Mouse (Mus musculus) right cerebral cortex, postnatal 14 days (tissue): ENCODE results near the gene Pradc1.
A peak's percentile ranks its signal among the peaks of the same experiment; 100 is the strongest.
"Not testable (repeated sequence)": the region's sequence is repeated elsewhere in the genome, so short reads cannot be mapped to it uniquely, and the experiment has no call there.

ENCODE experiments used
- DNase-seq: peaks from one replicate; pipeline ENCODE4 v3.0.0; 2022

Gene Pradc1

DNA sequence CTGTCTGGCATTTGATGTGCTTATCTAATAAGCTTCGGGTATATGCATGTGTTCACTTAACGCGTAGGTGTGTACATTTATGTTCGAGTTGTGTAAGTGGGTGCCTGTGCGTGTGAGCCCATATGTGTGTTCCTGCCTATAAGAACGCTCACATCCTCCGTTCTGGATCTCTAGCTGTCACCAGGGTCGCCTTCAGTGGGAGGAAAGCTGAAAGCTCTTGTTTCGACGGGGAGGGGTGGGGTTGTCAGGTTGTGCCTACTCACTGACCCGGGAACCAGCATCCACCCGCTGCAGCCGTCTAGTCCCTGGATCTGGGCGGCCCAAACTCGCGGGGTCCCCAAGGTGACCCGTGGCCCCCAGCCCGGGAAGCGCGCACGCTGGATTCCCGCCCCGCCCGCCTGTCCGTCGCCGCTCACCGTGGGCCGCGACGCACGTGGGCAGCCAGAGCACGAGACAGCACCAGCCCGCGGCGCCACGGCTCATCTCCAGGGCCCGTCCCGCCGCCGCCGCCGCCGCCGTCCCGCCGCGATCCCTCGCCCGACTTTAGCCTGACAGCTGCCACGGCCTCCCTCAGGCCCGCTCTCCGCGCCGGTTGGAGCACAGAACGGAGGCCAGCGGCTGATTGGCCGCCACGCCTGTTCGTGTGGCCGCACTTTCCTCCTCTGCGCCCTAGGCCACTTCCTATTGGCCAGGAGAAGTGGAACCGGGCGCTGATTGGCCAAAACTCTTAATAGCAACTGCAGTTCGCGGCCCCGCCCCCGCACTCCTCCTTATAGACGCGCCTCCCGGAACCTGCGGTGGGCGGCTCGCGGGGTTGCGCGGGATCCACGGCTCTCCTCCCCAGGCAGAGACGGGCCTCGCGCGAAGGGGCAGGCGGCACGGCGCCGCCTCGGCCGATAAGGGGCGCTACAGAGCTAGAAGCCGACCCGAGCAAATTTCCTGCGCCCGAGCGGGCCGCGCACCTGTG, 790 bp downstream of the Pradc1 start, which contains the start of gene Cct7:
Gene Cct7 (plus strand): TSS at position 818 of the 967 bp plus-strand sequence.
- peak; percentile 100 for DNase-seq

DNA sequence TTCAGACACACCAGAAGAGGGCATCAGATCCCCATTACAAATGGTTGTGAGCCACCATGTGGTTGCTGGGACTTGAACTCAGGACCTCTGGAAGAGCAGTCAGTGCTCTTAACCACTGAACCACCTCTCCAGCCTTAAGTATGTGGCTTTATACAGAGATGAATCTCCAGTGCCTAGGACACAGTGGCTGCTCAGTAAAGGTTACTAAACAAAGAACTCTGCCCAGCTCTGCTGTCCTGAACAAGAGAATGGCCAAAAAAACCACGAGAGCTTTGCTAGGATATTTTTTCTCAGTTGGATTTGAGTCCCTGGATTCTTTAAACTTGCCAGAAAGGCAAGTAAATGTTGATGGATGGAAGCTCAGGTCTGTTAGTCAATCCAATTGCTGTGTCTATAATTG, 1.6 kb downstream of the Pradc1 start:
- not testable (repeated sequence) for DNase-seq

DNA sequence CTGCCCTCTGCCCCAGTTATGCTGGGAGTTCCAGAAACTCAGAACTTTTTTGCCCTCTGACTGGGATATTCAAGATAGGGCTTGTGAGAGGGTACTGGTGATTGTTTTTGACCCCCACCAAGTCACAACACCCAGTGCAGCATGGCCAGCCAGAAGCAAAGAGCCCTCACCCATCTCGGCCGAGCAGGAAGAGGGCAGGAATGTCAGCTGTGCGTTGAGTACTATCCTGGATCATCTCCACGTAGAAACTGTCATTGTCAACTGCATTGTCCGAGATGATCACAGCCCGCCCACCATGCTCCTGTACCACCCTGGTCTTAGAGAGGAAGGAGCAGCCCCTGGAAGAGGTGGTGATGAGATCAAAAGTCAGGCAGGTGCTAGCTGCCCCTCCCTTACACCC, 4.4 kb downstream of the Pradc1 start:
- no peak for DNase-seq

DNA sequence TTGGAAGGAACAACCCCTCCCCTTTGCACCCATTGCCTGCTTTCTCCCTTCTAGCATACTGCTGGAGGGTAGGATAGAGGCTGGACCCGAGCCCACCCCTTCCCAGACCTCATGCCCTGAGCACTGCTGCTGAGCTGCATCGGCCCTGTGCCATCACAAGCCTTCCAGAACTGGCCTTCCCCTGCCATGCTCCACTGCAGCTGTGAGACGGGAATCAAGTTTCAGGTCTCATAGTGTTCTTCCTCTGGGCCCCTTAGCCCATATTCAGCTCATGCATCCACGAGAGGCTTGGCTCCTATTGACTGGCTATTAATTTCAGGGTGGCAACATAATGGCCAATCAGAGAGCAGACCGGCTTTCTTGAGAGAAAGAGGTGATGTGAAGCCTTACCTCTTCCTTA, 6.5 kb downstream of the Pradc1 start:
- no peak for DNase-seq

DNA sequence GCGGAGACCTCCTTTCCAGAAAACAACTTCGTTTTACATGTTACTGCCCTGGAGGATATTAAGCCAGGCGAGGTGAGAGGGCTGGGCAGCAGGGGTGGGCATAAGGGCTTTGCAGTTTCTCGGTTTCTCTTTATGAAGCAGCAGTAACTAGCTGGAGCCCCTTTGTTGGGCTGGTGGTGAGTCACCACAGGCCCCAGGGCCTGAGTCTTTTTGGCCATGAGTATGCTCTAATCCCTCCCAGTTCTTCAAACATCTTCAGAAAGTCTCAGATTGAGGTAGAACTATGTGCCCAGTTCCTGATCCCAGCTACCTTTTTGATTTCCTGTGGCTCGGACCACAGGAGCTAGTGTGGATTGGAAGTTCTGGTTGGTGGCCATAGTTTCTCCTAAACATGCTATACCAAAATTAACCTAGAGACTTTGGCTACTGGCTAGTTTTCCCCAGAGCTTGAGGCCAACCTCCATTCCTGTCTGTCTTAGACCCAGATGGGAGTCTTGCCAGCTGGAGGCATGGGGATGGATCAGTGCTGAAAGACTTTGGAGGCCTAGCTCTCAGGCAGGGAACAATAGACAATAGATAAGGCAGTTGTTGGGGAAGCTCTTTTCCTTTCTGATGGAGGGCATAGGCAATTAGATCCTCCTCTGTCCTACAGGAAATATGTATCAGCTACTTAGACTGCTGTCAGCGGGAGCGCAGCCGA, 7.4 kb downstream of the Pradc1 start:
- no peak for DNase-seq

DNA sequence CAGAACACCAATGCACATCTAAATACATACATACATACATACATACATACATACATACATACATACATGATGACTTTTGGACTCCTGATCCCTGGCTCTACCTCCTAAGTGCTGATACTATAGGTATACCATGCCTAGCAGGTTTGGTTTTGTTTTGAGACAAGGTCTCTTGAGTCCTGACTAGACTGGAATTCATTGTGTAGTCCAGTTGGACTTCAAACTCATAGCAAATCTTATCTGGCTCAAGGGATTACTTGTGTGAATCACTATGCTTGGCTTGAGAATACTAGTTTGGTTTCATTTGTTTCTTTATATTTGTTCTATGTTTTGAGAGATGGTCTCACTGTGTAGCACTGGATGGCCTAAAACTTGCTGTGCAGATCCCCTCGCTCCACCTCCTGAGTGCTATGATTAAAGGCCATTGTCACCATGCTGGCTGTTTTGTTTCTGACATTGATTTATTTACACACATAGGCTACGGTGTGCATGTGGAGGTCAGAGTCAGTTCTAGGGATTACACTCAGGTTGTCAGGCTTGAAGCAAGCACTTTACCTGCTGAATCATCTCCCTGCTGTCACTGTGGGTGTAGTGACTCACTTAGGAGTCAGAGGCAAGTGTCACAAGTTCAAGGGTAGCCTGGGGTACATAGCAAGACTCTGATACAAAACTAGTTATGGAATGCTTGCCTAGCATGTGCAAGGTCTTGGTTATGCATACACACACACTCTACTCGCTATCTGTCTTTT, 8.1 kb downstream of the Pradc1 start:
- no peak for DNase-seq

DNA sequence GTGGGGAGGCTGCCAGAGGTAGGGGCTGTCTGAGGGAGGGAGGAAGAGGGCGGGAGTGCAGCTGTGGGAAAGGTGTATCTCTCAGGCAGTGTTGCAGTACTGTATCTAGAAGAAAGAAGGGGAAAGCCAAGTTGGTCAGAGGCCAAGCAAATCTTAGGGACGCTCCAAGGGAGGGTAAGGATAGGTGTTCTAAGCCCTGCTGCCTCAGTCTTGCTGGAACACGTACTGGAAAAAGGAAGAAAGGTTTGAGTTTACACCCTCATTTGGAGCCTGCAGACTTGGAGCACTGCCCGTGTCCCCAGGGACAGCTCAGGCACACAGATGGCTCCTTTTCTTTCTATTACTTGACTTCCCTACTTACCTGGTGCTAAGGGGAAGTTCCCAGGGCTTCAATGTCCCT, 10.6 kb downstream of the Pradc1 start:
- no peak for DNase-seq

DNA sequence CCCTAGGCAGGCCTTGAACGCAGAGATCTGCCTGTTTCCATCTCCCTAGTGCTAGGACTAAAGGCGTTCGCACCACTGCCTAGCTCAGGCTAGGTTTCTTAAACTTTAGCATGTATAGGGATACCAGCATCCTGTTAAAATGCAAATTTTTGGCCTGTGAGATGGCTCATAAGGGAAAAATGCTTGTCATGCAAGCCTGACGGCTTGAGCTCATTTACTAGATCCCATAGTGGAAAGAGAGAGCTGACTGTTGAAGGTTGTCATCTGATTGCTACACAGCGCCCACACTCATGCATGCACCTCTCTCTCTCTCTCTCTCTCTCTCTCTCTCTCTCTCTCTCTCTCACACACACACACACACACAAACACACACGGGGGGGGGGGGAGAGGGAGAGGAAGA, 15.1 kb downstream of the Pradc1 start:
- no peak for DNase-seq

DNA sequence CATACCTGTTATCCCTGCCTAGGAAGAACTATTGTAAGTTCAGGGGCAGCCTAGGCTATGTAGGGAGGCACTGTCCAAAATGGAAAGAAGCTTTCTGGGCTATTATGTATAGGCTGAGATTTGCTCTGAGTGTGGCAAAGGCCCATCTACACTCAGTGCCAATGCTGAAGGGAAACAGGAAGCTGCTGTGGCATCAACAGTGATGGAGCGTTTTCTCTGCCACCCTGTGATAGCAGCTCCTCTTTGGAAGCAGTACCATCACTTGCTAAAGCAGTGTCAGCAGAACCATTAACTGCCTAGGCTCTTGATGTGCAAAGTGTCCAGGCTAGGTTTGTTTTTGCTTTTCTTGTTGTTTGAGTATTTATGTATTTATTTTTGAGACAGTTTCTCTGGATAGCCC, 15.6 kb downstream of the Pradc1 start:
- DNase-seq: no peak

DNA sequence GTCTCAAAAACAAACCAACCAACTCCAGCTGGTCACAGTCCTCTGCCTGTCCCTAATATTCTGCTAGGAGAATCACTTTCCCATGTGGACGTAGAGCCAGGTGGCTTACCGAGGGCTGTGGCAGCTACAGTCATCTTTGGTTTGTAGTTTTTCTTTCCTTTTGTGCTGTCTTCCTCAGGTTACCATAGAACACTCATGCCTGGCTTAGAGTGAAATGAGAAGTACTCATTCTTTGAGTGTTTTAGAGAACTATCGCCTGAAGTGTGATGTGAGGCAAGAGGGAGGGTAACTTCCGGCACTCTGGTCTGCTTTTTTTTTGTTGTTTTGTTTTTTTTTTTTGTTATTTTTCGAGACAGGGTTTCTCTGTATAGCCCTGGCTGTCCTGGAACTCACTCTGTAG, 17.9 kb downstream of the Pradc1 start:
- DNase-seq: no peak

DNA sequence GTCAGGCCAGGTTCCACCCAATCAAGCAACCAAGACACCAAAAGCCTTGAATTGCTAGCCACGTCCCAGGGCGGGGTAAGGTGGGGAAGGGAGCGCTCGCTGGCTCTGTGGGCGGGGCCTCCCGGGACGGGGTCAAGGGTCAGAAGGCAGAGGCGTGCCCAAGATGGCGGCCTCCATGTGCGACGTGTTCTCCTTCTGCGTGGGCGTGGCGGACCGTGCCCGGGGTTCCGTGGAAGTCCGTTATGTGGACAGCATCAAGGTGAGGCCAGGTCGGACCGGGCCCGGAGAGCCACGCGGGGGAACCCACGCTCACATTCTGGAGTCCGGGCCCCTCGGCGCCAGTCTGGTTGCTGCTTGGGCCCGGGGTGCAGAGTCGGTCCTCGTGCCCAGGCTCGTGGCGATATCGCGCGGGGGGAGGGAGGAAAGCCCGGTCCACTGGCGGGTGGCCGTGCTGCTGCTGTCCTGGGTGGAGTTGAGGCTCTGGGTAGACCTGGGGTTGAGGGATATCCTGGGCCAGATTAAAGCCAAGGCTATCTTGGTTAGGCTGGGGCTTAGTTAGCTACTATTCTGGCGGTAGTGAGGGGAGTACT, 19.8 kb downstream of the Pradc1 start, which contains the start of gene Smyd5:
Gene Smyd5 (plus strand): TSS at position 148 of the 590 bp plus-strand sequence.
- DNase-seq: peak; percentile 86

DNA sequence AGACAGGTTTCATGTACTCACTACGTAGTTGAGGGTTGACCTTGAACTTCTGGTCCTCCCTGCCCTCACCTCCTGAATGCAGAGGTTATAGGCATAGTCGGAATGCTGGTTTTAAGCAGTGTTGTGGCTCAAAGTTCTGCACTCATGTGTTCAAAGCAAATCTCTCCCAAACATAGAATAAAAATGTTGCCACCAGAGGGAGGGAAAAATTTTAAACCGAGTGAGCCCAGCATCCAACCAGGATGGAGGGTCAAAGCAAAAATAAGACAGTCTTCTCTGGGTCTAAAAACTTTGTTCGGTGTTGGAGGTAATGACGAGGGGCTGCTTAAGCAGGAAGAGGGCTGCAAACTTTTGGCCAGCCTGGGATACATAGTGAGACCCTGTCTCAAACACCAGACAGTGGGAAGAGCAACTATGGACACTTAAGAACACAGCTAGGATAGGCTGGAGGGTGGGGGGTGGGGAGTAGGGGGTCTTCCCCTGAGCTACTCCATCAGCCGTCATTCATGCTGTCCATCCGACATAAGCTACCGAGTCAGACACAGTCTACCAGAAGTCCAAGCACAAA, 20.4 kb downstream of the Pradc1 start:
- DNase-seq: no peak

DNA sequence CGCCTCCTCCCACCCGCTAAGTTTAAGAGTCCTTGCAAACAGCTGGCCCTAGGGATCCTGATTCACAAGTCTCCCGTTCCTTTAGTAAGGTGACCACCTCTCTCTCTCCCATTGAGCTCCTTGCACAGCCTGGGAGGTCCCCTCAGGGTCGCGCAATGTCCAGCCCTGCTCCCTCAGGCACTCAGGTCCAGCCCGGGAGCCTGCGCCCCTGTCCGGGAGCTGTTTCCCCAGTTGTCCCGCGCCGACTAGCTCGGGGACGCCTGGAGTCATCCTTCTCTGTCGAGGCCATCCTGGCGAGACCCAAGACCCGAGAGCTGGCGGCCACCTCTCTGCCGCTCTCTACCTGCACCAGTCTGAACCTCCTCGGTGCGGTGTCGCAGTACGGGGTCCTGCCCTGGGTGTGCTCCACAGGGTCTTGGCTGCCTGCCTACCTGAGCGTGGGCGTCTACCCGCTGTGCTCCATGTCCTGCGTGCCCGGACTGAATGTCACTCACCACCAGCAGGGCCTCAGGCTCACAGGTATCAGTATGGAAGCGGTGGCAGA, 27.9 kb downstream of the Pradc1 start, which contains the start of gene Noto:
Gene Noto (plus strand): TSS at position 51 of the 544 bp plus-strand sequence.
- DNase-seq: no peak

DNA sequence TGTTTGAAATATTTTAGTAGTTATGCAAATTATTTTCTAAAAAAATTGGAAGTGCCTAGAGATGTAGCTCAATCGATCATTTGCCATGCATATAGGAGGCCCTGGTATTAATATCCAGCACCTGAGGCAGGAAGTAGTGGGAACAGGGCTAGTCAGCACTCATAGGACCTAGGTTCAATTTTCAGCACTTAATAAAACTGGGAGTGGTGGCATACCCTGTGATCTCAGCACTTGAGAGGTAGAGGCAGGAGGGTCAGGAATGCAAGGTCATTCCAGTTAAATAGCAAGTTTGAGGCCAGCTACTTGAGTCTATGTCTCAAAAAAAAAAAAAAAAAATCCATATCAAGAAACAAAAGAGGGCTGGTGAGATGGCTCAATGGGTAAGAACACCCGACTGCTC, 32.6 kb downstream of the Pradc1 start:
- DNase-seq: no peak

DNA sequence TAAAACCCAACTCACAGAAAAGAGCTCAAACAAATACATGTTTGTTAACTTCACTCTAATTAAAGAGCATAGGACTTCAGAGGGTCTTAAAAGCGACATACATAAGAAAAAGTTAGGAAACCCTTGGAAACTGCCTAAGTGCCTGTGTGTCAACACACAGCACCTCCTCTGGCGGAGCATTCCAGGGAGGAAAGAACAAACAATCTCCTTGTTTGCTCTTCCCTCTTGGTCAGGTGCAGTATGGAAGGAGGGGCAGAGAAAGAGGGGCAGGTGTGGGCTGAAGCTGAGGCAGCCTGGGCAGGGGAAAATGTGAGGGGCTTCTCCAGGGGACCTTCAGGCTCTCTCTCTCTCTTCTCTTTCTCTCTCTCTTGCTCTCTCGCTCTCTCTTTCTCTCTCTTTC, 35.9 kb downstream of the Pradc1 start:
- DNase-seq: no peak

DNA sequence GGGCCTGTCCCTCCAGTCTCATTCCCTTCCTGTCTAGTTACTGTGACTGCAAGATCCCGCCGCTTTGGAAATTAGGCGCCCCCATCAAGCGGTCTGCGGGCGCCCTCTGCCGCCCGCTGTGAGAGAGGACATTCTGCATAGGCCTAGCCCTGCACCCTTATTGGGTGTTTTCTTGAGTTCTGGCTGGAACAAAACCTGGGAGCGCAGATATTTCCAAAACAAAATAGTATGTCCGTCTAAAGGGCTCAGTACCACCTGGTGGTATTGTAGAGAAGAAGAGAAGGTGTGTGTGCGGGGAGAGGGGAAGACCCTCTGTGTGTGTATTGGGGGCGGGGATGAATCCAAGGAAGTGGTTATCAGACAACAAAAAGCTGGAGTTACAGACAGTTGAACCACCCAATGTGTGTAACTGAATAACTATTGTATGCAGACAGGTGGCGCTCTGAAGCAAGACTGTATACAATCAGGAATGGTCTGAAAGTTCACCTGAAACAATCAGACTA, 40.9 kb downstream of the Pradc1 start:
- peak; percentile 56 for DNase-seq

DNA sequence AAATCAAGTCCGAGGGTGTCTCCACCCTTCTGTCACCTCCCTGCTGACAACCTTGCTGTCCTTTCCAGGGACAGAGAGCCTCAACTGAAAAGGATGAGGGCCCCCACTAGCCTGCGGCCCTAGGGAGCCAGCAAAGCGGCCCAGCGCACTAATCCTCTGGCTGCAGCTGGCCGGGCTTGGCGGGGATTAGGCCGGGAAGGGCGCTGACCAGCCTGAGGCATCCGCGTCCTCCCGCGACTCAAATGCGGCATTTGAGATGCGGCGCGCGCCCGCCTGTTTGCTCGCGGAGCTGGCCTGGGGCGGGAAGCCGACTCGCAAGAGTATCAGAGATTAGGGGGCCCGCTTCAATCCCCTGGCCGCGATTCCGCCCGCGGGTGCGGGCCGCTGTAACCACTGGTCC, 42.8 kb downstream of the Pradc1 start:
- peak; percentile 19 for DNase-seq

DNA sequence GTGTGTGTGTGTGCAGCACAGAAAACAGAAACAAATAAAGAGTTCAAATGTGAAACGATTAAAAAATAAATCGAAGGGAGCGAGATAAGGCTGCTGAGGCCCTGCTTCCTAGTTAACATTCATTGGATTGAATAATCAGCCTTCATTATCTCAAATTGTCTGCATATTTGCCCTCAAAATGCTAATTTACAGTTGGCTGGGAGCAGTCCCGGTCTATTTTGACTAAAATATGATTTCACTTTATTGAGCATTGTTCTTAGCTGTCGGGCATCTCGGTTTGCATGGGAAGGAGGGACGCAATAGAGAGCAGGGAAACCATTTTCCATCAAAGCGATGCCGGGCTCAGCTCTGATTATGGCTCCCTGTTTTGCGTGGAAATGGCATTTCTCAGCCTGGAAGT, 48.7 kb downstream of the Pradc1 start:
- DNase-seq: no peak

DNA sequence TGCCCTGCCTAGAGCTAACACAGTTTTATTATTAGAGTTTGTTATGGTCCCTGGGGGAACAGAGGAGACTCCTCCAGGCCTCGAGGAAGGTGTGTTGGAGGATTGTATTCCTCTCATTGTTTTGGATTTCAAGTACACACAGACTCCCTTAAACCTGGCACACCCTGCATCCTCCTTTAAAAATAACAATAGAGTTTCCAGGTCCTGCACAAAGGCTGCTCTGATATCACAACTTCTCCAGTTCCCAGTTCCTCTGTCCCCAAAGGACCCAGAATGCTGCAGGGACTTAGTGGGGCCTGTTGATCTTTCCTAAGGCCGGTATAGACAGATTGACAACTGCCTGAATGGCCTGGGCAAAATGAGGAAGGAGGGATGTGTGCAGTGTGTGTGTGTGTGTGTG, 49.2 kb downstream of the Pradc1 start:
- DNase-seq: no peak

DNA sequence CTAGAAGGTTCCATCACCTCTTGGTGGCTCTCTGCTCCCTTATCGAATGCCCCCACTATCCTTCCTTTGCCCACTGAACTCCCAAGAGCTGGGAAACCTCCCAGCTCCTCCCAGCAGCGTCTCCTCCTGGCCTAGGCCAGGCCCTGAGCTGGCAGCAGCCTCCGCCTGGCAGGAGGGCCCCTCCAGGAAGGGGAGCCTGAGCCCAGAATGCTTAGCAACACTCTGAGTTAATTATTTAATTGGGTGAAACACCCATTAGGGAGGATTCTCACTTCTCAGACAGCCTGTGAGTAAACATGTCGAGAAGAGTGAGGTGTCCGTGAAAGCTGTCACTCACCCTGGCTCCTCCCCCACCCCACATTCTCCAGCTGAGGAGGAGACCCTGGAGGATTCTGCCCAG, 52.1 kb downstream of the Pradc1 start:
- no peak for DNase-seq

DNA sequence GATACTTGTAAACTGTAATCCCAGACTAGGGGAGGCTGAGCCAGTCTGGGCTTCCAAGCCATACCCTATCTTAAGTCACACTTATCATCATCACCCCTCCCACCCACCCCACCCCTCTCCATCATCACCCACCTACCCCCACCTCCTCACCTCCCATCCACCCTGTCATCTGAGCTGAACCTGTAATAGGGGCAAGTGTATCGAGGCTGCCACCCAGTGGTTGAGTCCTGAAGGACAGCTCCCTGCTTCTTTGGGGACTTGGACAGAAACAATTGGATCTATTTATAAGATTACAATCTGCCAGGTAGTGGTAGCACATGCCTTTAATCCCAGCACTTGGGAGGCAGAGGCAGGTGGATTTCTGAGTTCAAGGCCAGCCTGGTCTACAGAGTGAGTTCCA, 54.6 kb downstream of the Pradc1 start:
- DNase-seq: peak; percentile 33
